32 mouse cellular contexts compared by ENCODE assay signal in genomic region chr4:116336294-116336693, GRCm38 (mm10).
A peak's percentile ranks its signal among the peaks of the same experiment; 100 is the strongest.
DNase-seq lines count a peak whose midpoint lies in the region; ATAC-seq lines count a peak whose summit lies in the region.
"Had no signal": no experiment of that assay in that cellular context is flagged by ENCODE, and none has a peak within 500 bp of the region (broad histone marks: within the 10 kb centered on the region; RNA-seq: fewer than 3 reads in every experiment).

No protein-coding gene starts in this region.

- no peaks in the 10 kb centered on the region for H3K9me3 ChIP-seq in forebrain, embryonic 16.5 days (ENCODE audit: control insufficient read depth, low read length)
- H3K9me3 ChIP-seq: embryonic facial prominence, embryonic 13.5 days; heart, embryonic 13.5 days; kidney, embryonic 15.5 days; liver, embryonic 12.5 days; neural tube, embryonic 13.5 days had no signal

- H3K4me3 ChIP-seq in forebrain, embryonic 16.5 days (replicated peaks; ENCODE audit: low read length), result no peak overlapping the region
- H3K4me3 ChIP-seq: embryonic facial prominence, embryonic 13.5 days; heart, embryonic 13.5 days; kidney, embryonic 15.5 days; liver, embryonic 12.5 days; myocyte; neural tube, embryonic 13.5 days had no signal

- no peaks in the 10 kb centered on the region; the same call in 1 of the 2 replicates for H3K36me3 ChIP-seq in forebrain, embryonic 16.5 days (ENCODE audit: control insufficient read depth, insufficient read depth)
- H3K36me3 ChIP-seq: kidney, embryonic 15.5 days had no signal

- no peak for ATAC-seq in forebrain, embryonic 16.5 days
- ATAC-seq in erythroid progenitor cell, adult 5-6 weeks (replicated peaks; ENCODE audit: low FRiP score, poor library complexity, severe bottlenecking), result no peak
- ATAC-seq: activated CD4-positive, CD25-positive, alpha-beta regulatory T cell, adult 4 months; forebrain, postnatal 0 days; hindbrain, embryonic 16.5 days; liver, embryonic 12.5 days; liver, postnatal 0 days; midbrain, embryonic 16.5 days had no signal

- H3K27me3 ChIP-seq in forebrain, embryonic 16.5 days (replicated peaks; ENCODE audit: control insufficient read depth, insufficient read depth, low read length), result no peaks in the 10 kb centered on the region
- H3K27me3 ChIP-seq: embryonic facial prominence, embryonic 13.5 days; heart, embryonic 13.5 days; kidney, embryonic 15.5 days; liver, embryonic 12.5 days; neural tube, embryonic 13.5 days had no signal

- no peak overlapping the region for H3K9ac ChIP-seq in forebrain, embryonic 16.5 days (replicated peaks; ENCODE audit: low read depth, low read length)
- H3K9ac ChIP-seq: embryonic facial prominence, embryonic 13.5 days; forebrain, postnatal 0 days; heart, embryonic 13.5 days; kidney, embryonic 15.5 days; liver, embryonic 12.5 days; liver, postnatal 0 days; neural tube, embryonic 13.5 days had no signal

- no peak overlapping the region for H3K27ac ChIP-seq in forebrain, embryonic 16.5 days (ENCODE audit: low read length)
- H3K27ac ChIP-seq: embryonic facial prominence, embryonic 13.5 days; heart, embryonic 13.5 days; kidney, embryonic 15.5 days; liver, embryonic 12.5 days; neural tube, embryonic 13.5 days had no signal

- no peak overlapping the region for H3K4me2 ChIP-seq in forebrain, embryonic 16.5 days (ENCODE audit: low read length)
- H3K4me2 ChIP-seq: embryonic facial prominence, embryonic 13.5 days; heart, embryonic 13.5 days; kidney, embryonic 15.5 days; liver, embryonic 12.5 days; midbrain, embryonic 11.5 days; neural tube, embryonic 13.5 days had no signal

- no peaks in the 10 kb centered on the region for H3K4me1 ChIP-seq in forebrain, embryonic 16.5 days (replicated peaks; ENCODE audit: control insufficient read depth, insufficient read depth, low read length)
- H3K4me1 ChIP-seq: embryonic facial prominence, embryonic 13.5 days; heart, embryonic 13.5 days; liver, embryonic 12.5 days; neural tube, embryonic 13.5 days had no signal

- peak; percentile 8 for DNase-seq in embryo, embryonic 10 days (ENCODE audit: low spot score)
- DNase-seq in embryo, embryonic 11 days, result no peak
- peak; percentile 9 for DNase-seq in 3T3-L1 (ENCODE audit: low read depth, low spot score)
- peak; percentile 16 for DNase-seq in ES-CJ7 (ENCODE audit: low read depth, low spot score)
- DNase-seq in adipocyte (ENCODE audit: low spot score), result peak; percentile 28
- DNase-seq: adrenal gland, postnatal 10 days; B cell, adult 2 months; cerebellum, adult 11 months; cerebellum, adult 9-10 months; cerebellum, postnatal 36 days; forebrain, postnatal 0 days; gastrocnemius, postnatal 14 days; heart, postnatal 10 days; kidney, adult 18-20 months; kidney, postnatal 4 days; liver, postnatal 0 days; lung, postnatal 10 days; right cerebral cortex, postnatal 4 days; thymus, adult 2 months; thymus, postnatal 36 days had no signal

- WGBS in forebrain, embryonic 16.5 days, result 83% methylated on average over 1 of the region's 1 CpGs
